Mouse (Mus musculus) bone marrow, adult 2 months (tissue): ENCODE results near the gene Mfsd6.

Experiments used
- CTCF ChIP-seq: fragments of 200-500 bp; IDR thresholded peaks from 2 replicates; pipeline ENCODE4 v1.5.1; 2011; ENCODE audit warnings: low read length, control low read depth; ENCODE audit not compliant: control insufficient read depth, insufficient read depth
- POLR2A ChIP-seq: fragments of 200-500 bp; IDR thresholded peaks from 2 replicates; pipeline ENCODE4 v1.6.1; 2011; ENCODE audit warnings: low read depth, mild to moderate bottlenecking, control low read depth, low read length, borderline replicate concordance; ENCODE audit not compliant: control insufficient read depth

DNA sequence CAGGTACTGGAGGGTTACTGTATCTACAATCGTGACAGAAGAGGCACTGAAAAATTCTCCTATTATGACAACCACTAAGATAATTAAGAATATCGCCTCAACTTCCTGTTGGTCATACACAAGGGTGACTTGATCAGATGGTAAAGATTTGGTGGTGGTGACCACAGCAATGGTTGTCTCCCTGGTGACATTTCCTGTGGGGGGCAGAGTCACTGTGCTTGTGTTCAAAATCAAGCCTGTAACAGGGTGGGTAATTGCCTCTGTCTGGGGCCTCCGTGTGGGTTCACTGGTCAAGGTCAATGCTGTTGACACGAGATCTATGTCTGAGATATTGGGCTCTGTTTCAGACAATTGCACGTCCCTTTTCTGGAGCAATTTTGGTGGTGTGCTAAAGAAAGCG is 18.5 kb downstream of the Mfsd6 start:
- TF ChIP-seq CTCF (no peak), POLR2A (no peak)
